Mouse (Mus musculus) lung, embryonic 14.5 days (tissue): ENCODE measurements around the gene Sucnr1. TPM values are rescaled to one million over a fixed set of nuclear protein-coding genes. Genes with fewer than 3 reads are reported as not detected.

Experiments
- ATAC-seq: fragments of 200-750 bp; cut with Nextera tagmentation; 2 replicates; pipeline ENCODE4 v1.8.0; 2017; ENCODE audit warnings: mild to moderate bottlenecking, moderate TSS enrichment, moderate library complexity; ENCODE audit not compliant: insufficient read depth
- DNase-seq: peaks from one replicate; pipeline ENCODE4 v3.0.0-alpha.2; 2015
- H3K27ac ChIP-seq: fragments of 300-500 bp; sonication (generic); 2 replicates; pipeline ENCODE4 v1.5.1; 2014; ENCODE audit warnings: low read depth, mild to moderate bottlenecking, moderate library complexity
- H3K27me3 ChIP-seq: fragments of 300-500 bp; sonication (generic); 2 replicates; pipeline ENCODE4 v1.6.1; 2014; ENCODE audit warnings: low read length, control low read depth; ENCODE audit not compliant: insufficient read depth
- H3K36me3 ChIP-seq: fragments of 300-500 bp; sonication (generic); 2 replicates; pipeline ENCODE4 v1.6.1; 2014; ENCODE audit warnings: control low read depth; ENCODE audit not compliant: insufficient read depth
- H3K4me1 ChIP-seq: fragments of 300-500 bp; sonication (generic); 2 replicates; pipeline ENCODE4 v1.6.1; 2014; ENCODE audit warnings: antibody characterized with exemption, control low read depth; ENCODE audit not compliant: insufficient read depth
- H3K4me2 ChIP-seq: fragments of 300-500 bp; sonication (generic); 2 replicates; pipeline ENCODE4 v1.6.1; 2014; ENCODE audit warnings: mild to moderate bottlenecking
- H3K4me3 ChIP-seq: fragments of 300-500 bp; sonication (generic); 2 replicates; pipeline ENCODE4 v1.5.1; 2014; ENCODE audit warnings: low read depth, low read length
- H3K9ac ChIP-seq: fragments of 300-500 bp; sonication (generic); 2 replicates; pipeline ENCODE4 v1.6.1; 2014
- H3K9me3 ChIP-seq: fragments of 300-500 bp; sonication (generic); 2 replicates; pipeline ENCODE4 v1.6.1; 2016; ENCODE audit warnings: low read depth, low read length, control low read depth
- CTCF ChIP-seq: IDR thresholded peaks from 2 replicates; pipeline ENCODE4 v1.5.1; 2016; ENCODE audit warnings: antibody characterized with exemption, low read depth
- WGBS: fragments of 180-500 bp; shearing (Covaris S2); extraction: QIAGEN DNeasy Blood & Tissue Kit; methylation state at CpG from one replicate; pipeline ENCODE4 v1.1.7; 2014; 5-methylcytosine and 5-hydroxymethylcytosine counted together
- polyA plus RNA-seq: library from polyadenylated mRNA; unstranded; fragments of >200 nt; fragmentation: Nextera tagmentation; extraction: Ambion mirVana; gene quantifications from 2 replicates; pipeline ENCODE4 v1.2.1, GENCODE M21; 2014

Gene Sucnr1
- not detected in 2 replicates for polyA plus RNA-seq

DNA sequence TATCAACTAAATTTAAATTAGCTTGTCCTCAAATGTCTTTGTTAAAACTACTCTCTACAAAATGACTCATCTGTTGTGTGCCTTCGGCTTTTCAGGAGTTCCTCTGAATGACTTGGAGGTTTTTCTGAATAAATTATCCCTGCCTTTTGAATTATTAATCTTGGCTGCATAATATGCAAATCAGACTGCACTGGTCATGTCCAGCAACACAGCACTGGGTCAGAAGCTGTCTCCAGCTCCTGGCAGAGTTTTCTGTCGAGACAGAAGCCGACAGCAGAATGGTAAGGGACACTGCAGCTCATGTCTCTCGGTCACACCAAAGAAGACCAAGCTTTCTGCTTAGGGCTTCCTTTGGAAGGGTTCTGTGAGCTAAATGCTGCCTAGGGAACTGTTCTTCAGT lies at the start of gene Sucnr1:
Gene Sucnr1 (plus strand): TSS at position 222 of the 400 bp plus-strand sequence.
- TF ChIP-seq CTCF = no peak
- no peak within 1 kb of the TSS for H3K27ac ChIP-seq

DNA sequence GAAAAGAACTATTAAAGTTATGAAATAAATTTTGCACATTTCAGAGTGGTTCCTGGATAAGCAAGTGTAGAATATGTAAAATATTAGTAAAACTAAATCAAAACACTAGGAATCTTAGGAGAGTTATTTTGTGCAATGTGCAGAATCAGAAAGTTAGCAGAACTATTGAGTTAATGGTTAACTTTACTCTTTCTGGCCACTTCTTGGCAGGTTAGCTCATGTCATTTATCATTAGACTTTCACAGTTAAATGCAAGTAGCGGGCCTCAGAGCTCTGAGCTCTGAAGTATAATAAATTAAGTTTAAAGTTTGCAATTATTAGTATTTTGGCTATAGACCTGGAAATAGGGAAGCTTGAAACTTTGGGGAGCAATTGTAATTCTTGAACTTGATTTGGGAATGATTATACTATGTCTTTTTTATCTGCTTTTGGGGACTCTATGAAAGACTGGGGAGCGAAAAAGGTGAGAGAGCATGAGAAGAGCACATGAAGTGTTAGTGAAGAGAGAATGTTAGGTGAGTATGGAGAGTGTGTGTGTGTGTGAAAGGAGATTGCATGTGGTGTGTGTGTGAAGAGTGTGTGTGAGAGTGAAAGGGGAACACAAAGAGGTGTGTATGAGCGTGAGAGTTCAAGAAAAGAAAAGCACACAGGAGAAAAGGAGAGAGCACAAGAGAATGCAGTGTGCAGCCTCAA lies 35.3 kb upstream of the Sucnr1 start:
- DNase-seq = peak; percentile 13
- WGBS = 54% methylated on average over 3 of the region's 3 CpGs

More for the DNA sequence above, at the start of gene Sucnr1:
- 49% methylated on average over 4 of the region's 4 CpGs for WGBS
- H3K4me1 ChIP-seq = peaks cover 7% of the 10 kb centered on the region
- H3K9me3 ChIP-seq = no peaks in the 10 kb centered on the region
- DNase-seq (peak; percentile 11), ATAC-seq (no peak)
- H3K9ac ChIP-seq = no peak within 1 kb of the TSS
- H3K36me3 ChIP-seq = no peaks in the 10 kb centered on the region
- no peaks in the 10 kb centered on the region for H3K27me3 ChIP-seq
- no peak within 1 kb of the TSS for H3K4me2 ChIP-seq
- no peak within 1 kb of the TSS for H3K4me3 ChIP-seq

DNA sequence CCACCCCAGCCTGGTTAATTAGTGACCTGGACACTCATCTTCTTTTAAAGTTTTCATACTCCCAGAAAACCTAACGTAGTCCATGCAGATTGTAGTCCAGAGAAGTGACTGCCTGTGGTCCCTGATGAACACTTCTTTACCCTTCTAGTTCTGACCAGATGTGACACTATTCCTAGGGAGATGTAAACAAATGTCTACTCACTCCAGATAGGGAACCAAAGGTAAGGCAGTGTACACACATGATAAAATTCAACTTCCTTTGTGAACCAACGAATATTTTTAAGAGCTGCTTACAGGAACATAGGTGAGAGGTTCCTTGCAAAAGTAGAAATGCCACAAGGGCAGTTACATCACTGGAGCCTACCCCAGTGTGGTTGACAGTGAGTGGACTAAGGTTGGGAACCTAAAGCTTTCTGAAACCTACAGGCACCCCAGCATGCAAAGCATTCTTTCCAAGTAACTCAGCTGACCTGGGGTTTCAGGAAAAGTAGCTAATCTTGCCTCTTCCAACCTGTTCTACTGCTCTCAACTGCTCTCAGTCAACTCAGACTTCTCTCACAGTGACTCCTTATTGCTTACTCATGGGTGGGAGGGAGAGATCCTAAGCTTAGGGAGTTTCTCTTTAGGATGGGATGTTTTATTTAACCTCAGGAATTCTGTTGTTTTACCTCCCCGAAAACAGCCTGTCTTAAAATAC lies 28.3 kb upstream of the Sucnr1 start:
- Histone ChIP-seq H3K9ac (no peak overlapping the region), H3K4me1 (no peaks in the 10 kb centered on the region), H3K9me3 (no peaks in the 10 kb centered on the region), H3K27ac (no peak overlapping the region), H3K36me3 (no peaks in the 10 kb centered on the region), H3K4me2 (no peak overlapping the region), H3K4me3 (no peak overlapping the region), H3K27me3 (no peaks in the 10 kb centered on the region)
- ATAC-seq (no peak), DNase-seq (no peak)
- WGBS = 59% methylated on average over 3 of the region's 3 CpGs
- TF ChIP-seq CTCF = no peak

More for the DNA sequence above, 35.3 kb upstream of the Sucnr1 start:
- H3K36me3 ChIP-seq = no peaks in the 10 kb centered on the region
- TF ChIP-seq CTCF = no peak
- no peak for ATAC-seq
- H3K9ac ChIP-seq = no peak overlapping the region
- no peaks in the 10 kb centered on the region for H3K4me1 ChIP-seq
- no peaks in the 10 kb centered on the region for H3K27me3 ChIP-seq
- H3K27ac ChIP-seq = no peak overlapping the region
- H3K4me2 ChIP-seq = no peak overlapping the region
- H3K4me3 ChIP-seq = no peak overlapping the region
- H3K9me3 ChIP-seq = no peaks in the 10 kb centered on the region

DNA sequence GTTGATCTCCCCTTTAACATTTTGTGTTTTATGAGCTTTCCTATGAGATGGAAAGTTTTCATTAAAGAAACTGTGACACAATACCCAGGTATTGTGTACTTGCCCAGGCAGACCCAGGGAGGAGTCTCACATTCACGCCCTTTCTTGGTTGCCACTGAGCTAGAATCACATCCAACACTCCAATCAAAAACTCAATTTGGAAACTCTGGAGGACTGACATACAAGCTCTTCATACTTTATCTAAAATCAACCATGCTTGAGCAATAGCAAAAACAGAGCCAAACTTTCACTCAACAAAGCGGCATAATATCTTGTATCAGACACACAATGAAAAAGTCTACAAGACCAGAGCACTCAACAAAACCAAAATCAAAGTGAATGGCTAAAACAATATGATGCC lies 27.7 kb upstream of the Sucnr1 start:
- H3K4me2 ChIP-seq = no peak overlapping the region
- H3K9ac ChIP-seq = no peak overlapping the region
- no peak for DNase-seq
- no peaks in the 10 kb centered on the region for H3K9me3 ChIP-seq
- H3K4me1 ChIP-seq = no peaks in the 10 kb centered on the region
- TF ChIP-seq CTCF = no peak
- H3K4me3 ChIP-seq = no peak overlapping the region
- WGBS = 81% methylated on average over 2 of the region's 2 CpGs
- H3K27ac ChIP-seq = no peak overlapping the region
- H3K36me3 ChIP-seq = no peaks in the 10 kb centered on the region
- ATAC-seq = no peak
- H3K27me3 ChIP-seq = no peaks in the 10 kb centered on the region

DNA sequence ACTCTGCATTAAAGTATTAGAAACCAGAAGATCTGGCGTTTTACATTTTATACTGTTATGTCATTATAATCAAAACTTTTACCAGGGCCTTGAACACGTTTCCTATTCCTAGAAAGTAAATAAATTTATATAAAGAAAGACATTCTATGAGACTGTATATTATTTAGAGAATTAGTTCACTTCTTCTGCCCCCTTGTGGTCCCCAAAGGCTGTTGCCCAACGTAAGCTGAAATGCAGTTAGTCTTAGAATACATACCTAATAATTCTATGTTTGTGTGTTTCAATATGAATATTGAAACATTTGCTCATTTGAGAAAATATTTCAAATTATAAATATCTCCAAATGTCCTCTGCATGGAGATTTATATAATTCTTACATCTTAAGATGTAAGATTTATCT lies 25.2 kb upstream of the Sucnr1 start:
- no peak overlapping the region for H3K9ac ChIP-seq
- H3K27ac ChIP-seq = no peak overlapping the region
- 27% methylated on average over 3 of the region's 3 CpGs for WGBS
- H3K4me1 ChIP-seq = no peaks in the 10 kb centered on the region
- H3K4me3 ChIP-seq = no peak overlapping the region
- no peak overlapping the region for H3K4me2 ChIP-seq
- no peaks in the 10 kb centered on the region for H3K9me3 ChIP-seq
- DNase-seq (peak; percentile 76), ATAC-seq (no peak)
- TF ChIP-seq CTCF = peak; percentile 60
- no peaks in the 10 kb centered on the region for H3K27me3 ChIP-seq
- H3K36me3 ChIP-seq = no peaks in the 10 kb centered on the region

DNA sequence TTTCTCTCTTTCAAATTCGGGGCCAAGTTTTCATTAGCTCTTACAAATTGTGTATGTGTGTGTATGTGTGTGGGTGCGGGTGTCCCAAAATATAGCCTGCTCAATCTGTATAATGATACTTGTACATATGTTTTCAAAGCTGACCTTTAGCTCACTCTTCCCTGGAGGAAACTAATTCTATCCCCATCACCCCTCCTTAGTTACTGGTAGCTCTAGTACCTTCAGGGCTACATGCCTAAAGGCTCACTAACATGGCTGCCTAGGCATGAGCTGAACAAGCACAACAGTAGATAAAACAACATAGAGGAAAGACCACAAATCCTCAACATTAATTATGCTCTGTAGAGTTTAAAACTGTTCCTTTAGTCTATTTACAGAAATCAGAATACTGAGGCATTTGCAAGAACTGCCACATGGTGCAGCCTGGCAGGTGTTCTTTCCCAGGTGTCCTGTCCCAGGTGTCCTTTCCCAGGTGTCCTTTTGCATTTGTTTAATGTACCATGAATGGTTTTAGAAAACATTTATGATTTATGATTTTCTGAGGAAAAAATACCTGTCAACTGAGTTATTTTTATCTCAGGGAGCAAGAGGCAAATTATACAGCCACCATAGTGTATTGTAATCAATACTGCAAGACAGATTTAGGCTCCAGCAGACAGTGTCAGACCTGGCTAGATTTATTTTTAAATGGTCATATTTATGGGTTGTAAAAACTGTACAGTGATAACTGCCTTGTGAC lies 24.4 kb upstream of the Sucnr1 start:
- 71% methylated on average over 2 of the region's 2 CpGs for WGBS
- ATAC-seq = no peak
- TF ChIP-seq CTCF = no peak
- Histone ChIP-seq H3K4me1 (no peaks in the 10 kb centered on the region), H3K4me2 (no peak overlapping the region), H3K27me3 (no peaks in the 10 kb centered on the region), H3K36me3 (no peaks in the 10 kb centered on the region), H3K9ac (no peak overlapping the region), H3K4me3 (no peak overlapping the region), H3K9me3 (no peaks in the 10 kb centered on the region), H3K27ac (no peak overlapping the region)
- no peak for DNase-seq

DNA sequence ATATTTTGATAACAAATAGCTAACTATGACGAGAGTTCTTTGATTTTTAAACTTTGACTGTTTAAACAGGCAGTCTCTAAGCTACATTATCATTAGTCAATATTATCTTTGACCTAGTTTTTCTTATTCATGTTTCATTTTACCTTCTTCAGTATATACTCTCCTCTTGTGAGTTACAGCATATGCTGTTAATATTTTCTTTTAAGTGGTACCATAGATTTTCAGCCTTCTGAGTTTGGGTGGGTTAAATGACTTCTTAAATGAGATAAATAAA lies 23.9 kb upstream of the Sucnr1 start:
- WGBS = 17% methylated on average over 1 of the region's 1 CpGs
- no peak overlapping the region for H3K4me3 ChIP-seq

More for the DNA sequence above, 23.9 kb upstream of the Sucnr1 start:
- Histone ChIP-seq H3K4me1 (no peaks in the 10 kb centered on the region), H3K27ac (no peak overlapping the region), H3K27me3 (no peaks in the 10 kb centered on the region), H3K9me3 (no peaks in the 10 kb centered on the region), H3K9ac (no peak overlapping the region), H3K4me2 (no peak overlapping the region), H3K36me3 (no peaks in the 10 kb centered on the region)
- ATAC-seq (no peak), DNase-seq (no peak)
- TF ChIP-seq CTCF = no peak
